Mouse (Mus musculus) olfactory bulb, adult 2 months (tissue): ENCODE results near the gene Samd4b.

Experiments used
- CTCF ChIP-seq: fragments of 200-500 bp; IDR thresholded peaks from 2 replicates; pipeline ENCODE4 v1.5.1; 2012; ENCODE audit warnings: low read depth, mild to moderate bottlenecking, low read length, moderate library complexity; ENCODE audit not compliant: insufficient read depth
- POLR2A ChIP-seq: fragments of 200-500 bp; IDR thresholded peaks from 2 replicates; pipeline ENCODE4 v1.6.1; 2012; ENCODE audit warnings: mild to moderate bottlenecking, low read depth, low read length, moderate library complexity; ENCODE audit not compliant: insufficient read depth

GRCm38 (mm10) chr7:28547628-28548027 is 50.3 kb downstream of the Samd4b start:
- TF ChIP-seq POLR2A (no peak), CTCF (no peak)
